Mouse (Mus musculus) kidney, postnatal 0 days (tissue): ENCODE measurements around the gene Rgs4. TPM values are rescaled to one million over a fixed set of nuclear protein-coding genes. Genes with fewer than 3 reads are reported as not detected.

ENCODE experiments used
- ATAC-seq: fragments of 200-750 bp; cut with Nextera tagmentation; replicated peaks from 2 replicates; pipeline ENCODE4 v1.8.0; 2017; ENCODE audit warnings: low read depth, moderate number of reproducible peaks, moderate TSS enrichment, moderate library complexity; ENCODE audit not compliant: low FRiP score
- DNase-seq: peaks from one replicate; pipeline ENCODE4 v3.0.0-alpha.2; 2016; ENCODE audit warnings: low spot score
- H3K27ac ChIP-seq: fragments of 300-500 bp; sonication (generic); 2 replicates; pipeline ENCODE4 v1.5.1; 2014; ENCODE audit warnings: mild to moderate bottlenecking
- H3K27me3 ChIP-seq: fragments of 300-500 bp; sonication (generic); 2 replicates; pipeline ENCODE4 v1.6.1; 2014; ENCODE audit warnings: low read length, mixed read lengths; ENCODE audit not compliant: insufficient read depth
- H3K36me3 ChIP-seq: fragments of 300-500 bp; sonication (generic); 2 replicates; pipeline ENCODE4 v1.6.1; 2014; ENCODE audit warnings: low read length, mixed read lengths; ENCODE audit not compliant: insufficient read depth
- H3K4me1 ChIP-seq: fragments of 300-500 bp; sonication (generic); replicated peaks from 2 replicates; pipeline ENCODE4 v1.6.1; 2014; ENCODE audit warnings: antibody characterized with exemption, low read length, mixed read lengths; ENCODE audit not compliant: insufficient read depth
- H3K4me2 ChIP-seq: fragments of 300-500 bp; sonication (generic); 2 replicates; pipeline ENCODE4 v1.6.1; 2014; ENCODE audit warnings: mild to moderate bottlenecking, low read length, moderate library complexity, mixed read lengths
- H3K4me3 ChIP-seq: fragments of 300-500 bp; sonication (generic); replicated peaks from 2 replicates; pipeline ENCODE4 v1.5.1; 2014; ENCODE audit warnings: low read depth, low read length
- H3K9ac ChIP-seq: fragments of 300-500 bp; sonication (generic); 2 replicates; pipeline ENCODE4 v1.6.1; 2014; ENCODE audit warnings: low read depth, low read length
- H3K9me3 ChIP-seq: fragments of 300-500 bp; sonication (generic); replicated peaks from 2 replicates; pipeline ENCODE4 v1.6.1; 2016; ENCODE audit warnings: low read length, inconsistent platforms, mixed read lengths
- CTCF ChIP-seq: IDR thresholded peaks from 2 replicates; pipeline ENCODE4 v1.5.1; 2016; ENCODE audit warnings: antibody characterized with exemption, low read depth, mild to moderate bottlenecking, moderate library complexity
- WGBS: fragments of 180-500 bp; shearing (Covaris S2); extraction: QIAGEN DNeasy Blood & Tissue Kit; methylation state at CpG from one replicate; pipeline ENCODE4 v1.1.7; 2014; 5-methylcytosine and 5-hydroxymethylcytosine counted together
- polyA plus RNA-seq: library from polyadenylated mRNA; unstranded; fragments of >200 nt; fragmentation: Nextera tagmentation; extraction: Ambion mirVana; gene quantifications from 2 replicates; pipeline ENCODE4 v1.2.1, GENCODE M21; 2015

Gene Rgs4
- polyA plus RNA-seq, 1 experiment from 2014 or later = 2.7 TPM

- no peak overlapping the region for H3K4me3 ChIP-seq
- H3K36me3 ChIP-seq = no peaks in the 10 kb centered on the region
- H3K4me1 ChIP-seq = no peaks in the 10 kb centered on the region
- H3K27me3 ChIP-seq = no peaks in the 10 kb centered on the region
- H3K9me3 ChIP-seq = no peaks in the 10 kb centered on the region
- no peak for TF ChIP-seq CTCF
- no peak overlapping the region for H3K9ac ChIP-seq
- H3K4me2 ChIP-seq = no peak overlapping the region
- DNase-seq (no peak), ATAC-seq (no peak)
- WGBS = 73% methylated on average over 1 of the region's 3 CpGs
- H3K27ac ChIP-seq = no peak overlapping the region
Observed at GRCm38 (mm10) chr1:169756532-169756931, 9.1 kb upstream of the Rgs4 start.

GRCm38 (mm10) chr1:169752395-169752794 is 5.0 kb upstream of the Rgs4 start:
- Histone ChIP-seq H3K9me3 (no peaks in the 10 kb centered on the region), H3K36me3 (no peaks in the 10 kb centered on the region), H3K4me3 (no peak overlapping the region), H3K27ac (no peak overlapping the region), H3K9ac (no peak overlapping the region), H3K27me3 (no peaks in the 10 kb centered on the region), H3K4me2 (no peak overlapping the region), H3K4me1 (no peaks in the 10 kb centered on the region)
- ATAC-seq (no peak), DNase-seq (no peak)
- no peak for TF ChIP-seq CTCF
- 15% methylated on average over 4 of the region's 4 CpGs for WGBS

GRCm38 (mm10) chr1:169748439-169748838 is 997 bp upstream of the Rgs4 start:
- no peak overlapping the region for H3K9ac ChIP-seq
- H3K36me3 ChIP-seq = no peaks in the 10 kb centered on the region
- no peak overlapping the region for H3K27ac ChIP-seq
- H3K27me3 ChIP-seq = no peaks in the 10 kb centered on the region
- ATAC-seq = no peak
- no peak for DNase-seq
- no peak overlapping the region for H3K4me2 ChIP-seq
- no peaks in the 10 kb centered on the region for H3K4me1 ChIP-seq
- no peak overlapping the region for H3K4me3 ChIP-seq
- no peaks in the 10 kb centered on the region for H3K9me3 ChIP-seq
- 57% methylated on average over 5 of the region's 5 CpGs for WGBS
- TF ChIP-seq CTCF = no peak

GRCm38 (mm10) chr1:169747902-169748301 is 460 bp upstream of the Rgs4 start:
- Histone ChIP-seq H3K27me3 (no peaks in the 10 kb centered on the region), H3K9me3 (no peaks in the 10 kb centered on the region), H3K4me1 (no peaks in the 10 kb centered on the region), H3K27ac (no peak overlapping the region), H3K36me3 (no peaks in the 10 kb centered on the region), H3K4me2 (peak overlapping the region; percentile 56), H3K9ac (no peak overlapping the region), H3K4me3 (no peak overlapping the region)
- ATAC-seq = no peak
- 43% methylated on average over 6 of the region's 6 CpGs for WGBS
- no peak for TF ChIP-seq CTCF
- no peak for DNase-seq

- TF ChIP-seq CTCF = no peak
- H3K27ac ChIP-seq = no peak overlapping the region
- ATAC-seq (no peak), DNase-seq (no peak)
- H3K4me3 ChIP-seq = no peak overlapping the region
- H3K27me3 ChIP-seq = no peaks in the 10 kb centered on the region
- no peaks in the 10 kb centered on the region for H3K9me3 ChIP-seq
- H3K9ac ChIP-seq = no peak overlapping the region
- H3K36me3 ChIP-seq = no peaks in the 10 kb centered on the region
- no peak overlapping the region for H3K4me2 ChIP-seq
- 79% methylated on average over 5 of the region's 5 CpGs for WGBS
- H3K4me1 ChIP-seq = no peaks in the 10 kb centered on the region
Observed at GRCm38 (mm10) chr1:169741147-169741546, 6.3 kb downstream of the Rgs4 start.

GRCm38 (mm10) chr1:169737231-169737630 is 10.2 kb downstream of the Rgs4 start:
- TF ChIP-seq CTCF = no peak
- DNase-seq = no peak
- Histone ChIP-seq H3K4me3 (no peak overlapping the region), H3K4me1 (no peaks in the 10 kb centered on the region), H3K27me3 (no peaks in the 10 kb centered on the region), H3K9me3 (no peaks in the 10 kb centered on the region), H3K9ac (no peak overlapping the region), H3K36me3 (no peaks in the 10 kb centered on the region), H3K27ac (no peak overlapping the region), H3K4me2 (no peak overlapping the region)
- ATAC-seq = no peak
- 78% methylated on average over 6 of the region's 6 CpGs for WGBS

- DNase-seq = no peak
- no peak overlapping the region for H3K4me3 ChIP-seq
- no peaks in the 10 kb centered on the region for H3K36me3 ChIP-seq
- no peak for TF ChIP-seq CTCF
- H3K4me2 ChIP-seq = no peak overlapping the region
- 66% methylated on average over 6 of the region's 6 CpGs for WGBS
- H3K27me3 ChIP-seq = no peaks in the 10 kb centered on the region
- no peak overlapping the region for H3K9ac ChIP-seq
- no peak for ATAC-seq
- H3K4me1 ChIP-seq = no peaks in the 10 kb centered on the region
- no peak overlapping the region for H3K27ac ChIP-seq
- no peaks in the 10 kb centered on the region for H3K9me3 ChIP-seq
Observed at GRCm38 (mm10) chr1:169736139-169736538, 11.3 kb downstream of the Rgs4 start.
